Mouse (Mus musculus) hindbrain, postnatal 0 days (tissue): ENCODE measurements around the gene Gm10670. TPM values are rescaled to one million over a fixed set of nuclear protein-coding genes. Genes with fewer than 3 reads are reported as not detected.
"Not testable (repeated sequence)": the region's sequence is repeated elsewhere in the genome, so short reads cannot be mapped to it uniquely, and the experiment has no call there.

ENCODE experiments used
- ATAC-seq: fragments of 200-750 bp; cut with Nextera tagmentation; 2 replicates; pipeline ENCODE4 v1.8.0; 2017; ENCODE audit warnings: mild to moderate bottlenecking, moderate TSS enrichment, moderate library complexity
- DNase-seq: peaks from one replicate; pipeline ENCODE4 v3.0.0-alpha.2; 2015; ENCODE audit warnings: low spot score
- H3K27ac ChIP-seq: fragments of 300-500 bp; sonication (generic); 2 replicates; pipeline ENCODE4 v1.5.1; 2014; ENCODE audit warnings: mild to moderate bottlenecking
- H3K27me3 ChIP-seq: fragments of 300-500 bp; sonication (generic); 2 replicates; pipeline ENCODE4 v1.6.1; 2014; ENCODE audit warnings: low read length, mixed read lengths; ENCODE audit not compliant: insufficient read depth
- H3K36me3 ChIP-seq: fragments of 300-500 bp; sonication (generic); 2 replicates; pipeline ENCODE4 v1.6.1; 2014; ENCODE audit warnings: low read length, mixed read lengths; ENCODE audit not compliant: insufficient read depth
- H3K4me1 ChIP-seq: fragments of 300-500 bp; sonication (generic); 2 replicates; pipeline ENCODE4 v1.6.1; 2014; ENCODE audit warnings: antibody characterized with exemption, low read length, mixed read lengths; ENCODE audit not compliant: insufficient read depth
- H3K4me2 ChIP-seq: fragments of 300-500 bp; sonication (generic); 2 replicates; pipeline ENCODE4 v1.6.1; 2014; ENCODE audit warnings: low read depth, mild to moderate bottlenecking, low read length, moderate library complexity, mixed read lengths
- H3K4me3 ChIP-seq: fragments of 300-500 bp; sonication (generic); 2 replicates; pipeline ENCODE4 v1.5.1; 2014; ENCODE audit warnings: low read length
- H3K9ac ChIP-seq: fragments of 300-500 bp; sonication (generic); replicated peaks from 2 replicates; pipeline ENCODE4 v1.6.1; 2014; ENCODE audit warnings: mild to moderate bottlenecking, low read length, moderate library complexity, mixed read lengths
- H3K9me3 ChIP-seq: fragments of 300-500 bp; sonication (generic); 2 replicates; pipeline ENCODE4 v1.6.1; 2016; ENCODE audit warnings: low read length, mixed read lengths
- WGBS: fragments of 180-500 bp; shearing (Covaris S2); extraction: QIAGEN DNeasy Blood & Tissue Kit; methylation state at CpG from one replicate; pipeline ENCODE4 v1.1.7; 2014; 5-methylcytosine and 5-hydroxymethylcytosine counted together
- polyA plus RNA-seq: library from polyadenylated mRNA; unstranded; fragments of >200 nt; fragmentation: Nextera tagmentation; extraction: Ambion mirVana; gene quantifications from 2 replicates; pipeline ENCODE4 v1.2.1, GENCODE M21; 2015
- total RNA-seq: library from RNA; depleted of rRNA; stranded (reverse); fragments of >200 nt; gene quantifications from 2 replicates; pipeline ENCODE4 v1.2.3, GENCODE M21; 2014; rRNA removed

The Gm10670 gene
- total RNA-seq, result not detected in 2 replicates
- polyA plus RNA-seq, result not detected in 2 replicates

DNA sequence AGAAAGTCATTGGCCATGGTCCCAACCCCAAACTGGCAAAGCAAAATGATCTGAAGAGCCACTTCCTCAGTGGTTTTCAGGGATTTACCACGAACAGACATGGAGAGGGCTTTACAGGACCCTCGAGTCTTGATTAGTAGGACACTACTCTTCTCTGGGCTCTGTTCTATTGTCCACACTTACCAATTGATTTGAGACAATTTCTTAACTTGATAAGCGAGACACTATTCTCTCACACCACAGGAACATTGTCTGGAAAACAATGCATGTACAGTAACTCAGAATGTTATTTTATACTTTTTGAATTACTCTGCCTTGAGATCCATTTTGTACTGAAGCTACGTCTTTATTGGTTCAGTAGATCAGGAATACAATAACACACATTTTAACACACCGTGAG, at the start of gene Gm10670:
TSS of gene Gm10670 (minus strand) at position 101 of the 400 bp plus-strand sequence.
- H3K4me1 ChIP-seq, H3K27ac ChIP-seq, H3K4me3 ChIP-seq, H3K9ac ChIP-seq, H3K27me3 ChIP-seq, H3K4me2 ChIP-seq, H3K36me3 ChIP-seq, DNase-seq, ATAC-seq, H3K9me3 ChIP-seq: not testable (repeated sequence)
- no CpG with 5 or more reads among the region's 5 CpGs for WGBS

DNA sequence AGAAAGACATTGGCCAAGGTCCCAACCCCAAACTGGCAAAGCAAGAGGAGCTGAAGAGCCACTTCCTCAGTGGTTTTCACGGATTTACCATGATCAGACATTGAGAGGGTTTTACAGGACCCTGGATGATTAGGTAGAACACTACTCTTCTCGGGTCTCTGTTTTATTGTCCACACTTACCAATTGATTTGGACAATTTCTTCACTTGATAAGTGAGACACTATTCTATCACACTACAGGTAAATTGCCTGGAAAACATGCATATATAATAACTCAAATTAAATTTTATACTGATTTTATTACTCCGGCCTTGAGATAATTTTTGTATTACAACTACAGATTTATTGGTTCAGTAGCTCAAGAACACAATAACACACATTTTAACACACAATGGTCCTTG, 35.7 kb upstream of the Gm10670 start, which contains the start of gene Vmn1r103:
TSS of gene Vmn1r103 (minus strand) at position 101 of the 400 bp plus-strand sequence.
- DNase-seq, H3K9ac ChIP-seq, H3K4me2 ChIP-seq, H3K4me3 ChIP-seq, H3K27me3 ChIP-seq, H3K27ac ChIP-seq, H3K9me3 ChIP-seq, H3K36me3 ChIP-seq, H3K4me1 ChIP-seq, ATAC-seq: not testable (repeated sequence)
- no CpG with 5 or more reads among the region's 3 CpGs for WGBS

GRCm38 (mm10) chr7:20442493-20442892, 32.2 kb downstream of the Gm10670 start, which contains the start of gene Vmn1r101:
Gene Vmn1r101 (minus strand): TSS chr7:20442593.
- ATAC-seq, H3K4me3 ChIP-seq, H3K4me2 ChIP-seq, H3K36me3 ChIP-seq, DNase-seq, H3K9ac ChIP-seq, H3K27ac ChIP-seq, H3K27me3 ChIP-seq, H3K4me1 ChIP-seq, H3K9me3 ChIP-seq: not testable (repeated sequence)
- WGBS, result no CpG with 5 or more reads among the region's 2 CpGs

Other genes starting within 250 kb of the Gm10670 start
- not detected in 2 replicates for gene Gm4498, start 241.1 kb downstream of the Gm10670 start, total RNA-seq
- not detected in 2 replicates for gene Gm4498, start 241.1 kb downstream of the Gm10670 start, polyA plus RNA-seq
- not detected in 2 replicates for gene Gm5890, start 212.1 kb downstream of the Gm10670 start, total RNA-seq
- gene Gm5890, start 212.1 kb downstream of the Gm10670 start, polyA plus RNA-seq, result not detected in 2 replicates
- not detected in 2 replicates for gene Gm4133, start 140.9 kb downstream of the Gm10670 start, total RNA-seq
- gene Gm4133, start 140.9 kb downstream of the Gm10670 start, polyA plus RNA-seq, result not detected in 2 replicates
- not detected in 2 replicates for gene Gm5728, start 99.5 kb downstream of the Gm10670 start, total RNA-seq
- not detected in 2 replicates for gene Gm5728, start 99.5 kb downstream of the Gm10670 start, polyA plus RNA-seq
- not detected in 2 replicates for gene Vmn1r100, start 57.0 kb downstream of the Gm10670 start, total RNA-seq
- not detected in 2 replicates for gene Vmn1r100, start 57.0 kb downstream of the Gm10670 start, polyA plus RNA-seq
- not detected in 2 replicates for gene Vmn1r101, start 32.3 kb downstream of the Gm10670 start, total RNA-seq
- not detected in 2 replicates for gene Vmn1r101, start 32.3 kb downstream of the Gm10670 start, polyA plus RNA-seq
- not detected in 2 replicates for gene Vmn1r103, start 35.6 kb upstream of the Gm10670 start, total RNA-seq
- gene Vmn1r103, start 35.6 kb upstream of the Gm10670 start, polyA plus RNA-seq, result not detected in 2 replicates
- not detected in 2 replicates for gene Vmn1r104, start 58.9 kb upstream of the Gm10670 start, total RNA-seq
- not detected in 2 replicates for gene Vmn1r104, start 58.9 kb upstream of the Gm10670 start, polyA plus RNA-seq
- not detected in 2 replicates for gene Gm5726, start 70.8 kb upstream of the Gm10670 start, total RNA-seq
- not detected in 2 replicates for gene Gm5726, start 70.8 kb upstream of the Gm10670 start, polyA plus RNA-seq
- gene Gm4141, start 101.3 kb upstream of the Gm10670 start, total RNA-seq, result not detected in 2 replicates
- gene Gm4141, start 101.3 kb upstream of the Gm10670 start, polyA plus RNA-seq, result not detected in 2 replicates
- gene Gm4513, start 124.1 kb upstream of the Gm10670 start, total RNA-seq, result not detected in 2 replicates
- not detected in 2 replicates for gene Gm4513, start 124.1 kb upstream of the Gm10670 start, polyA plus RNA-seq
- gene Vmn1r107, start 194.0 kb upstream of the Gm10670 start, total RNA-seq, result not detected in 2 replicates
- gene Vmn1r107, start 194.0 kb upstream of the Gm10670 start, polyA plus RNA-seq, result not detected in 2 replicates
- not detected in 2 replicates for gene Vmn1r111, start 228.3 kb upstream of the Gm10670 start, total RNA-seq
- not detected in 2 replicates for gene Vmn1r111, start 228.3 kb upstream of the Gm10670 start, polyA plus RNA-seq